Mouse (Mus musculus): ENCODE measurements at regions not wholly inside any gene's neighbourhood (a gene's known extent, or its start where the extent isn't known, plus 50 kb on each side); places are given as distances from the start of the nearest gene placed in this dataset.

GRCm38 (mm10) chr10:121199236-121199635 lies 151.8 kb downstream of the Tbc1d30 start:
- H3K36me3 ChIP-seq (replicated peaks in 1 of 2; ENCODE audit: control insufficient read depth in 1 of 2, insufficient read depth in 1 of 2, low read length in 1 of 2): no peaks in the 10 kb centered on the region
- H3K9ac ChIP-seq (ENCODE audit: insufficient read depth, low read depth): no peak overlapping the region
- in situ Hi-C loops (cut with MboI; ENCODE audit: low pct_ligation_motif_present, low pct_unique_long_range_greater_than_20kb, low sequenced_read_pairs) (no loop called here), dilution Hi-C loops (cut with MboI; ENCODE audit: extremely low pct_ligation_motif_present, extremely low pct_unique_long_range_greater_than_20kb, low sequenced_read_pairs) (no loop called here)
- no peaks in the 10 kb centered on the region for H3K79me2 ChIP-seq (replicated peaks; ENCODE audit: control insufficient read depth, extremely low read depth, insufficient read depth, poor library complexity, severe bottlenecking)
- no peak for DNase-seq (ENCODE audit: extremely low read depth)
- no peaks in the 10 kb centered on the region for H3K27me3 ChIP-seq (replicated peaks)
- TF ChIP-seq SIN3A (IDR thresholded peaks at IDR 0.05; ENCODE audit: low read length): no peak
- TF ChIP-seq MAZ (IDR thresholded peaks at IDR 0.05; ENCODE audit: low read depth, low read length): no peak
- TF ChIP-seq JUN (IDR thresholded peaks at IDR 0.05; ENCODE audit: insufficient read depth, low read depth, low read length): no peak
- TF ChIP-seq MYC (IDR thresholded peaks at IDR 0.05; ENCODE audit: low read depth, low read length): no peak
- no peak for TF ChIP-seq NELFE (IDR thresholded peaks at IDR 0.05; ENCODE audit: low read depth, low read length)
- TF ChIP-seq HCFC1 (IDR thresholded peaks at IDR 0.05; ENCODE audit: low read depth, low read length): no peak
- no peak for TF ChIP-seq MXI1 (IDR thresholded peaks at IDR 0.05; ENCODE audit: low read depth, low read length)
- no peak for TF ChIP-seq MAX (IDR thresholded peaks at IDR 0.05; ENCODE audit: low read length)
- no peak for TF ChIP-seq IRF4 (IDR thresholded peaks at IDR 0.05; ENCODE audit: low read depth, low read length)
- no peak for TF ChIP-seq POLR2A (IDR thresholded peaks at IDR 0.05; ENCODE audit: low read depth, low read length)
- TF ChIP-seq ZC3H11A (IDR thresholded peaks at IDR 0.05; ENCODE audit: low read depth, low read length): no peak
- no peak for TF ChIP-seq ZKSCAN1 (IDR thresholded peaks at IDR 0.05; ENCODE audit: borderline replicate concordance, low read depth, low read length)
- TF ChIP-seq UBTF (IDR thresholded peaks at IDR 0.05; ENCODE audit: low read depth, low read length): no peak
- no peak for TF ChIP-seq EP300 (IDR thresholded peaks at IDR 0.05; ENCODE audit: low read length)
- TF ChIP-seq PAX5 (IDR thresholded peaks at IDR 0.05; ENCODE audit: low read length): no peak
- no peak for TF ChIP-seq POLR2AphosphoS2 (IDR thresholded peaks at IDR 0.05; ENCODE audit: low read depth, low read length)
- TF ChIP-seq JUND (conservative IDR thresholded peaks at IDR 0.05; ENCODE audit: low read depth, low read length): no peak
- no peak for TF ChIP-seq USF1 (IDR thresholded peaks at IDR 0.05; ENCODE audit: low read depth, low read length)
- no peaks in the 10 kb centered on the region for H3K4me1 ChIP-seq (ENCODE audit: control insufficient read depth in 1 of 2, insufficient read depth in 2 of 2)
- no peak overlapping the region for H3K27ac ChIP-seq (ENCODE audit: insufficient read depth, low read depth)
- H3K9me3 ChIP-seq (replicated peaks; ENCODE audit: low read length): no peaks in the 10 kb centered on the region
- H3K4me3 ChIP-seq (replicated peaks in 1 of 3; ENCODE audit: low read depth in 2 of 3, low read length in 2 of 3, poor library complexity in 1 of 3): no peak overlapping the region
- no peak overlapping the region for H3K4me2 ChIP-seq (ENCODE audit: insufficient read depth, low read depth, poor library complexity, severe bottlenecking)

GRCm38 (mm10) chr10:121202531-121202930 lies 148.5 kb downstream of the Tbc1d30 start:
- Histone ChIP-seq H3K36me3 (replicated peaks in 1 of 2; ENCODE audit: control insufficient read depth in 1 of 2, insufficient read depth in 1 of 2, low read length in 1 of 2) (no peaks in the 10 kb centered on the region), H3K27me3 (replicated peaks) (no peaks in the 10 kb centered on the region), H3K27ac (ENCODE audit: insufficient read depth, low read depth) (no peak overlapping the region), H3K4me1 (ENCODE audit: control insufficient read depth in 1 of 2, insufficient read depth in 2 of 2) (no peaks in the 10 kb centered on the region), H3K9me3 (replicated peaks; ENCODE audit: low read length) (no peaks in the 10 kb centered on the region), H3K4me2 (ENCODE audit: insufficient read depth, low read depth, poor library complexity, severe bottlenecking) (no peak overlapping the region), H3K4me3 (replicated peaks in 1 of 3; ENCODE audit: low read depth in 2 of 3, low read length in 2 of 3, poor library complexity in 1 of 3) (no peak overlapping the region), H3K79me2 (replicated peaks; ENCODE audit: control insufficient read depth, extremely low read depth, insufficient read depth, poor library complexity, severe bottlenecking) (no peaks in the 10 kb centered on the region), H3K9ac (ENCODE audit: insufficient read depth, low read depth) (no peak overlapping the region)
- in situ Hi-C loops (cut with MboI; ENCODE audit: low pct_ligation_motif_present, low pct_unique_long_range_greater_than_20kb, low sequenced_read_pairs): no loop called here
- dilution Hi-C loops (cut with MboI; ENCODE audit: extremely low pct_ligation_motif_present, extremely low pct_unique_long_range_greater_than_20kb, low sequenced_read_pairs): no loop called here
- TF ChIP-seq JUN (IDR thresholded peaks at IDR 0.05; ENCODE audit: insufficient read depth, low read depth, low read length) (no peak), ZKSCAN1 (IDR thresholded peaks at IDR 0.05; ENCODE audit: borderline replicate concordance, low read depth, low read length) (no peak)
- peak; percentile 36 for DNase-seq (ENCODE audit: extremely low read depth)
